Mouse (Mus musculus) liver, postnatal 0 days (tissue): ENCODE data around the gene Dip2a. TPM values are rescaled to one million over a fixed set of nuclear protein-coding genes. Genes with fewer than 3 reads are reported as not detected.

Experiments used
- ATAC-seq: fragments of 200-750 bp; cut with Nextera tagmentation; 2 replicates; pipeline ENCODE4 v1.8.0; 2017; ENCODE audit warnings: mild to moderate bottlenecking, moderate library complexity
- DNase-seq: peaks from one replicate; pipeline ENCODE4 v3.0.0-alpha.2; 2016
- H3K27ac ChIP-seq: fragments of 300-500 bp; sonication (generic); 2 replicates; pipeline ENCODE4 v1.5.1; 2014; ENCODE audit warnings: antibody characterized with exemption, moderate library complexity, mild to moderate bottlenecking, low read depth
- H3K27me3 ChIP-seq: fragments of 300-500 bp; sonication (generic); 2 replicates; pipeline ENCODE4 v1.6.1; 2014; ENCODE audit warnings: low read length, control low read depth, mixed read lengths; ENCODE audit not compliant: insufficient read depth
- H3K36me3 ChIP-seq: fragments of 300-500 bp; sonication (generic); replicated peaks from 2 replicates; pipeline ENCODE4 v1.6.1; 2014; ENCODE audit warnings: mild to moderate bottlenecking, control low read depth, low read length, moderate library complexity, mixed read lengths; ENCODE audit not compliant: insufficient read depth
- H3K4me1 ChIP-seq: fragments of 300-500 bp; sonication (generic); 2 replicates; pipeline ENCODE4 v1.6.1; 2014; ENCODE audit warnings: antibody characterized with exemption, mild to moderate bottlenecking, control low read depth; ENCODE audit not compliant: insufficient read depth
- H3K4me2 ChIP-seq: fragments of 300-500 bp; sonication (generic); 2 replicates; pipeline ENCODE4 v1.6.1; 2014; ENCODE audit warnings: low read depth, mild to moderate bottlenecking, low read length, moderate library complexity, mixed read lengths
- H3K4me3 ChIP-seq: fragments of 300-500 bp; sonication (generic); 2 replicates; pipeline ENCODE4 v1.5.1; 2014; ENCODE audit warnings: low read depth, low read length
- H3K9ac ChIP-seq: fragments of 300-500 bp; sonication (generic); replicated peaks from 2 replicates; pipeline ENCODE4 v1.6.1; 2014; ENCODE audit warnings: mild to moderate bottlenecking, moderate library complexity
- H3K9me3 ChIP-seq: fragments of 300-500 bp; sonication (generic); 2 replicates; pipeline ENCODE4 v1.6.1; 2016; ENCODE audit warnings: mild to moderate bottlenecking, control low read depth, low read length, mixed read lengths
- CTCF ChIP-seq: sonication (generic); IDR thresholded peaks from 2 replicates; pipeline ENCODE4 v1.5.1; 2016; ENCODE audit warnings: antibody characterized with exemption, low read depth
- EP300 ChIP-seq: IDR thresholded peaks from 2 replicates; pipeline ENCODE4 v1.6.1; 2016; ENCODE audit warnings: antibody characterized with exemption, low read depth, mild to moderate bottlenecking
- WGBS: fragments of 180-500 bp; shearing (Covaris S2); extraction: QIAGEN DNeasy Blood & Tissue Kit; methylation state at CpG from one replicate; pipeline ENCODE4 v1.1.7; 2014; ENCODE audit not compliant: insufficient replicate concordance; 5-methylcytosine and 5-hydroxymethylcytosine counted together
- polyA plus RNA-seq: library from polyadenylated mRNA; unstranded; fragments of >200 nt; fragmentation: Nextera tagmentation; extraction: Ambion mirVana; gene quantifications from 2 replicates; pipeline ENCODE4 v1.2.1, GENCODE M21; 2015

Gene Dip2a
- polyA plus RNA-seq, 1 experiment from 2014 or later = 0.97 TPM

GRCm38 (mm10) chr10:76293222-76293621 is 51.9 kb downstream of the Dip2a start:
- DNase-seq (no peak), ATAC-seq (no peak)
- TF ChIP-seq CTCF = no peak
- no peak for TF ChIP-seq EP300
- Histone ChIP-seq H3K27me3 (no peaks in the 10 kb centered on the region), H3K4me1 (no peaks in the 10 kb centered on the region), H3K27ac (no peak overlapping the region), H3K4me3 (no peak overlapping the region), H3K4me2 (no peak overlapping the region), H3K36me3 (peaks cover 15% of the 10 kb centered on the region; the same call in 1 of the 2 replicates), H3K9ac (no peak overlapping the region), H3K9me3 (no peaks in the 10 kb centered on the region)
- 75% methylated on average over 4 of the region's 4 CpGs for WGBS

- Histone ChIP-seq H3K4me3 (no peak overlapping the region), H3K9me3 (no peaks in the 10 kb centered on the region), H3K36me3 (peaks cover 9% of the 10 kb centered on the region; the same call in 1 of the 2 replicates), H3K4me1 (no peaks in the 10 kb centered on the region), H3K27ac (no peak overlapping the region), H3K4me2 (no peak overlapping the region), H3K27me3 (no peaks in the 10 kb centered on the region), H3K9ac (no peak overlapping the region)
- TF ChIP-seq EP300 = no peak
- no peak for TF ChIP-seq CTCF
- 80% methylated on average over 3 of the region's 3 CpGs for WGBS
- DNase-seq (no peak), ATAC-seq (no peak)
These were observed 55.0 kb downstream of the Dip2a start for GRCm38 (mm10) chr10:76289936-76290671.

GRCm38 (mm10) chr10:76289052-76289451 is 56.0 kb downstream of the Dip2a start:
- Histone ChIP-seq H3K27me3 (no peaks in the 10 kb centered on the region), H3K9me3 (no peaks in the 10 kb centered on the region), H3K9ac (no peak overlapping the region), H3K36me3 (peaks cover 3% of the 10 kb centered on the region; the same call in 1 of the 2 replicates), H3K27ac (no peak overlapping the region), H3K4me2 (no peak overlapping the region), H3K4me3 (no peak overlapping the region), H3K4me1 (no peaks in the 10 kb centered on the region)
- DNase-seq (no peak), ATAC-seq (no peak)
- TF ChIP-seq EP300 (no peak), CTCF (no peak)
- WGBS = 77% methylated on average over 5 of the region's 5 CpGs

- no peak overlapping the region for H3K4me2 ChIP-seq
- H3K9ac ChIP-seq = no peak overlapping the region
- no peaks in the 10 kb centered on the region for H3K4me1 ChIP-seq
- no peak overlapping the region for H3K27ac ChIP-seq
- H3K9me3 ChIP-seq = no peaks in the 10 kb centered on the region
- DNase-seq = no peak
- whole genome bisulfite sequencing = 74% methylated on average over 11 of the region's 11 CpGs
- H3K27me3 ChIP-seq = no peaks in the 10 kb centered on the region
- no peak overlapping the region for H3K4me3 ChIP-seq
- peaks cover 3% of the 10 kb centered on the region; the same call in 1 of the 2 replicates for H3K36me3 ChIP-seq
- no peak for ATAC-seq
- TF ChIP-seq EP300 (no peak), CTCF (no peak)
These were observed 56.7 kb downstream of the Dip2a start for GRCm38 (mm10) chr10:76288268-76288993.

- no peaks in the 10 kb centered on the region for H3K9me3 ChIP-seq
- WGBS = 62% methylated on average over 5 of the region's 5 CpGs
- no peak overlapping the region for H3K9ac ChIP-seq
- no peak for TF ChIP-seq EP300
- no peak for TF ChIP-seq CTCF
- no peak overlapping the region for H3K4me2 ChIP-seq
- DNase-seq (no peak), ATAC-seq (no peak)
- H3K4me3 ChIP-seq = no peak overlapping the region
- no peaks in the 10 kb centered on the region for H3K4me1 ChIP-seq
- no peaks in the 10 kb centered on the region for H3K27me3 ChIP-seq
- peaks cover 19% of the 10 kb centered on the region for H3K36me3 ChIP-seq
- no peak overlapping the region for H3K27ac ChIP-seq
These were observed 66.5 kb downstream of the Dip2a start for GRCm38 (mm10) chr10:76278541-76279097.

GRCm38 (mm10) chr10:76275256-76275655 is 69.8 kb downstream of the Dip2a start:
- no peaks in the 10 kb centered on the region for H3K27me3 ChIP-seq
- no peaks in the 10 kb centered on the region for H3K4me1 ChIP-seq
- no peaks in the 10 kb centered on the region for H3K9me3 ChIP-seq
- TF ChIP-seq EP300 (no peak), CTCF (no peak)
- no peak overlapping the region for H3K4me2 ChIP-seq
- ATAC-seq = no peak
- WGBS = 80% methylated on average over 10 of the region's 10 CpGs
- no peak overlapping the region for H3K27ac ChIP-seq
- no peak overlapping the region for H3K4me3 ChIP-seq
- DNase-seq = no peak
- peaks cover 25% of the 10 kb centered on the region for H3K36me3 ChIP-seq
- no peak overlapping the region for H3K9ac ChIP-seq
